Mouse (Mus musculus) hindbrain, embryonic 14.5 days (tissue): ENCODE results near the gene Ipo9. TPM values are rescaled to one million over a fixed set of nuclear protein-coding genes. Genes with fewer than 3 reads are reported as not detected.

Source experiments
- ATAC-seq: fragments of 200-750 bp; cut with Nextera tagmentation; 2 replicates; pipeline ENCODE4 v1.8.0; 2017; ENCODE audit warnings: moderate number of reproducible peaks, mild to moderate bottlenecking, moderate TSS enrichment, moderate library complexity; ENCODE audit not compliant: low FRiP score
- DNase-seq: peaks from one replicate; pipeline ENCODE4 v3.0.0-alpha.2; 2015; ENCODE audit warnings: low spot score
- H3K27ac ChIP-seq: fragments of 300-500 bp; sonication (generic); 2 replicates; pipeline ENCODE4 v1.5.1; 2014; ENCODE audit warnings: mild to moderate bottlenecking, moderate library complexity
- H3K27me3 ChIP-seq: fragments of 300-500 bp; sonication (generic); 2 replicates; pipeline ENCODE4 v1.6.1; 2014; ENCODE audit warnings: mild to moderate bottlenecking, low read length, mixed read lengths; ENCODE audit not compliant: control insufficient read depth, insufficient read depth
- H3K36me3 ChIP-seq: fragments of 300-500 bp; sonication (generic); replicated peaks from 2 replicates; pipeline ENCODE4 v1.6.1; 2014; ENCODE audit not compliant: control insufficient read depth, insufficient read depth
- H3K4me1 ChIP-seq: fragments of 300-500 bp; sonication (generic); replicated peaks from 2 replicates; pipeline ENCODE4 v1.6.1; 2014; ENCODE audit warnings: antibody characterized with exemption, low read length, mixed read lengths; ENCODE audit not compliant: control insufficient read depth, insufficient read depth
- H3K4me2 ChIP-seq: fragments of 300-500 bp; sonication (generic); replicated peaks from 2 replicates; pipeline ENCODE4 v1.6.1; 2014; ENCODE audit warnings: mild to moderate bottlenecking, moderate library complexity
- H3K4me3 ChIP-seq: fragments of 300-500 bp; sonication (generic); replicated peaks from 2 replicates; pipeline ENCODE4 v1.5.1; 2014; ENCODE audit warnings: mild to moderate bottlenecking, low read length
- H3K9ac ChIP-seq: fragments of 300-500 bp; sonication (generic); 2 replicates; pipeline ENCODE4 v1.6.1; 2014
- H3K9me3 ChIP-seq: fragments of 300-500 bp; sonication (generic); 2 replicates; pipeline ENCODE4 v1.6.1; 2016; ENCODE audit warnings: low read length; ENCODE audit not compliant: control insufficient read depth
- WGBS: fragments of 180-500 bp; shearing (Covaris S2); extraction: QIAGEN DNeasy Blood & Tissue Kit; methylation state at CpG from one replicate; pipeline ENCODE4 v1.1.7; 2014; 5-methylcytosine and 5-hydroxymethylcytosine counted together
- polyA plus RNA-seq: library from polyadenylated mRNA; unstranded; fragments of >200 nt; fragmentation: Nextera tagmentation; extraction: Ambion mirVana; gene quantifications from 2 replicates; pipeline ENCODE4 v1.2.1, GENCODE M21; 2014

Gene Ipo9
- polyA plus RNA-seq, 1 experiment from 2014 or later = 115 TPM

DNA sequence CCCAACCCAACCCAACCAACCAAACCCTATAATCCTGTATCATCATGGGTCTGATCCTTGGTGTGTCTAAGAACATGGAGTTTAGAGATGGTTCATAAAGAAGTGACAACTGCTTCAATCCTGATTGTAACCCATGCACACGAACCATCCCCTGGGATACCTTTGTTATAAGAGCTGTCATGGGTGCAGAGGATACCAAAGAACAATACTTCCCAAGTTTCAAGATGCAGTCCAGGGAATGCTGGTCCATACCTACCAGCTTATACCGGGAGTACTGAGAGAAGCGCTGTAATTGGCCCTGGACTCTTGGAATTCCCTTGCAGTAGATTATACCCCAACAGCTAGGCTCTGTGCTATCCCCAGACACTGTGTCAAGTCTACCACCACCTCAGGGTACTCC, 11.6 kb upstream of the Ipo9 start:
- Histone ChIP-seq H3K9ac (no peak overlapping the region), H3K9me3 (no peaks in the 10 kb centered on the region), H3K27me3 (no peaks in the 10 kb centered on the region), H3K27ac (no peak overlapping the region), H3K4me1 (no peaks in the 10 kb centered on the region), H3K4me3 (no peak overlapping the region), H3K36me3 (peaks cover 90% of the 10 kb centered on the region), H3K4me2 (no peak overlapping the region)
- ATAC-seq (no peak), DNase-seq (no peak)
- WGBS = 97% methylated on average over 3 of the region's 3 CpGs

DNA sequence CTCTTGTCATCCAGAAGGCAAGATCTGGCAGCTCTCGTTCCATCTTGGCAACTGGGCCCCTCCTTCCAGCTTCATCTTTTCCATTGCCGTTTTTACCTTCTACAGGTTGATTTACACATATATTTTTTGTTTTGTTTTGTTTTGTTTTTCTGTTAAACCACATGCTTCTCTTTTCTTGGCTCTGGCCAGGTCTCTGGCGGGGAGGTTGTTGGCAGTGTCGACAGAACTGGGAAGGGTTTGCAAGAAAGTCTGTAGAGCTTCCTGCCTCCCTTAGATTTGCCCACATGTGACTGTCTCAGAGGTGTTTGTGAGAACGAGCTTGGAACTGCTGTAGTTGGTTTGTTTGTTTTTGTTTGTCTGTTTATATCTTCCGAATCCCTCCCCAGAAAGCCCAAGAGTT, 10.7 kb upstream of the Ipo9 start:
- ATAC-seq (no peak), DNase-seq (no peak)
- Histone ChIP-seq H3K9ac (no peak overlapping the region), H3K4me1 (no peaks in the 10 kb centered on the region), H3K9me3 (no peaks in the 10 kb centered on the region), H3K4me3 (no peak overlapping the region), H3K36me3 (peaks cover 88% of the 10 kb centered on the region), H3K27me3 (no peaks in the 10 kb centered on the region), H3K4me2 (no peak overlapping the region), H3K27ac (no peak overlapping the region)
- 96% methylated on average over 6 of the region's 6 CpGs for WGBS

DNA sequence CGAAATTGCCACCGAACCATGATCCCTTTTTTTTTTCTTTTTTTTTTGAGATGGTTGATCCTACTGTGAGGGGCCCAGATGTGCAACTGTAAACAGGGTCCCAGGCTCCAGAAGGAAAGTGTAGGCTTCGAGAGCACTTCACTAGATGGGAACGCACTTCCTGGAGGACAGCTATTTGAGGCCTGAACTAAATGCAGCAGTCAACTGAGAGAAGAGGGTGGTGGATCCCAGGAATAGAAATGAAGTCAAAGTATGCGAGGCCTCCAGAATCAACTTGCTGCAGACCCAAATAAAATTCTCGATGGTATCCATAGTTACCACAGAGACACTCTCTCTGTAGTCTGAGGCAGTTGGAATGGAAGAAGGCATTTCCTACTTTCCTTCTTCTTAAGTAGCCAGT, 8.5 kb upstream of the Ipo9 start:
- no peak overlapping the region for H3K4me2 ChIP-seq
- H3K9me3 ChIP-seq = no peaks in the 10 kb centered on the region
- DNase-seq = no peak
- no peak overlapping the region for H3K27ac ChIP-seq
- no peaks in the 10 kb centered on the region for H3K4me1 ChIP-seq
- WGBS = 80% methylated on average over 6 of the region's 6 CpGs
- no peaks in the 10 kb centered on the region for H3K27me3 ChIP-seq
- H3K9ac ChIP-seq = no peak overlapping the region
- peaks cover 68% of the 10 kb centered on the region for H3K36me3 ChIP-seq
- H3K4me3 ChIP-seq = no peak overlapping the region
- no peak for ATAC-seq

DNA sequence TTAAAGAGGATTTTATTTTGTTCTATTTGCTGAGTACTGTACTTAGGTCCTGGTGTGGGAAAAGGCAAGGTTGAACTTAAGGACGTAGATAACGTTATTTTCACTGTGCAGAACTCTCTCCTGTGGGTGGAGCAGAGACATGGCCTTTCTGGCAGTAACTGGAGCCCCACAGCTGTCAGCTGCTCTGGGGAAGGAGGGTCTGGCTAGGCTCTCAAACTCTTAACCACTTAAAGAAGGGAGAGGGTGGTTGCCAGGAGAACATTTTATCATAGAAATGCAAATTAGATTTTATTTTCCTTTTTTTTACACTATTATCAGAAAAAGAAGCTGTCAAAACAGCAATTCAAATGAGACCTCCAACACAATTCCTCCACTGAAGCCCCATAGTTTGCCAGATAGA, 5.5 kb upstream of the Ipo9 start:
- H3K27ac ChIP-seq = no peak overlapping the region
- H3K36me3 ChIP-seq = peaks cover 38% of the 10 kb centered on the region
- no peak for DNase-seq
- no peak for ATAC-seq
- 61% methylated on average over 2 of the region's 2 CpGs for WGBS
- H3K4me2 ChIP-seq = no peak overlapping the region
- no peak overlapping the region for H3K9ac ChIP-seq
- H3K4me3 ChIP-seq = no peak overlapping the region
- H3K9me3 ChIP-seq = no peaks in the 10 kb centered on the region
- peaks cover 6% of the 10 kb centered on the region; the same call in 1 of the 2 replicates for H3K4me1 ChIP-seq
- no peaks in the 10 kb centered on the region for H3K27me3 ChIP-seq

DNA sequence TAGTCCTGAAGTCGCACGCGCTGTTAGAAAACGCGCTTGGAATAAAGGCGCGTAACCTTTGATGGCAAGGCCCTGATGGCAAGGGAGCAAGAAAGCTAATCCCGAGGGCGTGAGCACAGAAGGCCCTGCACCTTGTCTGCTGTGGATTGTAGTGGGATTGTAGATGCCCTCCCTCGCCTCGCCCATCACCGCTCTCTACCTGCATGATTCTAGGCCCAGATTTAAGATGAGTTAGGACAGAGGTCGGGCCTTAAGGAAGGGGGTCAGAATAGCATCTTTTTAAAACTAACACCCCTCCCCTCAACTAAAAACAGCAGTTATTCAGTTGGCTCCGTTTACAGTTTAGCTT, 344 bp upstream of the Ipo9 start:
- Histone ChIP-seq H3K36me3 (peaks cover 12% of the 10 kb centered on the region), H3K9me3 (no peaks in the 10 kb centered on the region), H3K27me3 (no peaks in the 10 kb centered on the region), H3K4me2 (peak overlapping the region; percentile 83), H3K4me1 (peaks cover 28% of the 10 kb centered on the region), H3K4me3 (peak overlapping the region; percentile 95), H3K9ac (peak overlapping the region; percentile 95), H3K27ac (peak overlapping the region; percentile 92)
- DNase-seq (no peak), ATAC-seq (peak; percentile 71)
- under 1% methylated on average over 14 of the region's 14 CpGs for WGBS

DNA sequence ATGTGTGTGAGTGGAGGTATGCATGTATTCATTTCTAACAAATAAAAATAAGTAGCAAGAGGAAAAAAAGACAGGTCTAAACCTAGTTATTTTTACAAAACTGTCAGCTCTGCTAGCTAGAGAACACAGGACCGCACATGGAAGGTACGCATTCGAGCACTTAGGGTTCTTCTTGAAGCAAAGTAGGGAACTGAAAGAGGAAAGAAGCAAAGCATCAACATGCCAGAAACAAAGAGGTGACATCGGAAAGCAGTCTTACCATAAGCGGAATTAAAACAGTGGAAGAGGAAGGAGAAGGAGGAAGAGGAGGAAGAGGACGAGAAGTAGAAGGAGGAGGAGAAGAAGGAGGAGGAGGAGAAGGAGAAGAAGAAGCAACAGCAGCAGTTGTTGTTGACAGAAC, 2.9 kb downstream of the Ipo9 start:
- Histone ChIP-seq H3K36me3 (peaks cover 36% of the 10 kb centered on the region), H3K4me2 (0 out of 2 replicates have a peak overlapping the region, but pooled peaks have one; percentile 83), H3K27me3 (no peaks in the 10 kb centered on the region), H3K9me3 (no peaks in the 10 kb centered on the region), H3K4me1 (peaks cover 28% of the 10 kb centered on the region), H3K4me3 (no peak overlapping the region), H3K9ac (no peak overlapping the region), H3K27ac (no peak overlapping the region)
- ATAC-seq (no peak), DNase-seq (no peak)
- 89% methylated on average over 6 of the region's 6 CpGs for WGBS

DNA sequence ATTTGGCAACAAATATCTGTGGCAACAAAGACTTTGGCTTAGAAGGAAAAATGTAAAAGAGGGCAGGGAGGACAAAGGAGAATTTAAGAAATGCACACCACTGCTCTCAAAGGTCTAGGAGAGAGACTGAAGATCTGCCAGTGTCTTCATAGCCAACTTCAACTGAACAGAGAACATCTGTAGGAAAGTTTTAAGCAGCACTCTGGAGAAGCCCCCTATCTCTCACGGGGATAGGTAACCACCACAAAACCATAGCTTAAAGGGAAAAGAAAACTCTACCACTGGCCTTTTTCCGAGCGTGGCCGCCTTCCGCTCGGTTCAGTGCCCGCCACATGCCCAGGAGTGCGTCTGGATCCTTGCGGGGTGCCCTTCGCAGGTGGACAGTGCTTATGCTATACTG, 3.7 kb downstream of the Ipo9 start:
- 96% methylated on average over 10 of the region's 10 CpGs for WGBS
- H3K9me3 ChIP-seq = no peaks in the 10 kb centered on the region
- ATAC-seq (no peak), DNase-seq (no peak)
- peaks cover 36% of the 10 kb centered on the region for H3K36me3 ChIP-seq
- no peak overlapping the region for H3K4me2 ChIP-seq
- H3K9ac ChIP-seq = no peak overlapping the region
- H3K27ac ChIP-seq = no peak overlapping the region
- peaks cover 28% of the 10 kb centered on the region for H3K4me1 ChIP-seq
- no peak overlapping the region for H3K4me3 ChIP-seq
- H3K27me3 ChIP-seq = no peaks in the 10 kb centered on the region

DNA sequence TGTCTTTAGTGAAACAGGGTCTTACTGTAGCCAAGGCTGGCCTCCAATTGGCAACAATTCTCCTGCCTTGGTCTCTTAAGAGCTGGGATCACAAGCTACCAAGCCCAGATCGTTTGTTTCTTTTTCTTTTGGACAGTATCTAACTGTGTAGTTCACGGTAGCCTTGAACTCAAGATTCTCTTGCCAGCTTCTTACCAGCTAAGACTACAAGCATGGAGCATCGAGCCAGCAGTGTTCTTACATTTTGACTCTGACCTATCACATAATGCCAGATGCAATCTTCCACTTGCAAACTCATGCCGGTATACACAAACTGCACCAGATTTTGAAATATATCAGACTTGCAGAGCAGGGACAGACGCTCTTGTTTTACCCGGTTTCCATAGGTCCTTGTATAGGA, 7.5 kb downstream of the Ipo9 start:
- H3K4me1 ChIP-seq = peaks cover 4% of the 10 kb centered on the region
- 96% methylated on average over 6 of the region's 6 CpGs for WGBS

DNA sequence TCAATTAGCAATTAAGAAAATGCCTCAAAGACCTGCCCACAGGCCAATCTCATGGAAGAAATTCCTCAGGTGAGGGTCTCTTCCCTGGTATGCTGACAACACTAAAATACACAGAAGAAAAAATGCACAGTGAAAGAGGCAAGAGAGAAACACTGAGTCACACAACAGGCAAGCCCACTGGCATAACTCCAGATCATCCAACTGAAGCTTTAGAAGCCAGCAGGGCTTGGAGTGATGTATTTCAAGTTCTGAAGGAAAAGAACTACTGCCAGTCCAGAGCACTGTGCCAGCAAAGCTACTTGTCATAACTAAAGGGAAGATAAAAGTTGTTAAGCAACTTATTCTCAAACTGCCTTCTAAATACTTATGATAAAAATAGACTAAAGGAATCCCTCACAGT, 16.3 kb downstream of the Ipo9 start:
- Histone ChIP-seq H3K9ac (no peak overlapping the region), H3K4me2 (no peak overlapping the region), H3K27me3 (no peaks in the 10 kb centered on the region), H3K9me3 (no peaks in the 10 kb centered on the region), H3K27ac (no peak overlapping the region), H3K36me3 (peaks cover 98% of the 10 kb centered on the region), H3K4me1 (no peaks in the 10 kb centered on the region), H3K4me3 (no peak overlapping the region)
- ATAC-seq (no peak), DNase-seq (no peak)

More for the DNA sequence above, 7.5 kb downstream of the Ipo9 start:
- H3K9ac ChIP-seq = no peak overlapping the region
- H3K36me3 ChIP-seq = peaks cover 66% of the 10 kb centered on the region
- H3K4me2 ChIP-seq = no peak overlapping the region
- ATAC-seq (no peak), DNase-seq (no peak)
- H3K4me3 ChIP-seq = no peak overlapping the region
- H3K27ac ChIP-seq = no peak overlapping the region
- no peaks in the 10 kb centered on the region for H3K9me3 ChIP-seq
- H3K27me3 ChIP-seq = no peaks in the 10 kb centered on the region

DNA sequence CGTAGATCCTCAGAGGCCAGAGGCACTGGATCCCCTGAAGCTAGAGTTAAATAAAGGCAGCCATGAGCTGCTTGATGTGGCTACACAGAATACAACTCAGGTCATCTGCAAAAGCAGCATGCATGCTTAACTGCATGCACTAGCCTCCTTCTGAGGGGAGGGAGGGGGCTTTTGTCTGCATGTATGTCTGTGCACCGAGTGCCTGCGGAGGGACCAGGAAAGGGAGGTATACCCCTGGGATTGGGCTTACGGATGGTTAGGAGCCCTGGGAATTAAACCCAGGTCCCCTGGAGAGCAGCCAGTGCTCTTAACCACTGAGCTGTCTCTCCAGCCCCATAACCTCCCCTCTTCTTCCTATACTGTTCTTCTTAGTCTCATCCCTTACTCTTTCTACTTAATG, 18.2 kb downstream of the Ipo9 start:
- ATAC-seq = no peak
- Histone ChIP-seq H3K4me1 (no peaks in the 10 kb centered on the region), H3K36me3 (peaks cover 98% of the 10 kb centered on the region), H3K9ac (no peak overlapping the region), H3K4me2 (no peak overlapping the region), H3K27ac (no peak overlapping the region), H3K9me3 (no peaks in the 10 kb centered on the region), H3K27me3 (no peaks in the 10 kb centered on the region), H3K4me3 (no peak overlapping the region)
- whole genome bisulfite sequencing = 74% methylated on average over 4 of the region's 4 CpGs
- DNase-seq = no peak
